Mouse (Mus musculus) midbrain, embryonic 14.5 days (tissue): ENCODE results near the gene Mbip. TPM values are rescaled to one million over a fixed set of nuclear protein-coding genes. Genes with fewer than 3 reads are reported as not detected.

ENCODE experiments used
- polyA plus RNA-seq: library from polyadenylated mRNA; unstranded; fragments of >200 nt; fragmentation: Nextera tagmentation; extraction: Ambion mirVana; gene quantifications from 2 replicates; pipeline ENCODE4 v1.2.1, GENCODE M21; 2014

Mbip gene
- polyA plus RNA-seq, 1 experiment from 2014 or later = 45.4 TPM

Other genes starting within 250 kb of the Mbip start
- 0.24 TPM in 1 of 2 replicates, not detected in the other for gene Nkx2-1, start 191.0 kb upstream of the Mbip start, polyA plus RNA-seq